8 mouse cellular contexts compared by ENCODE assay signal in the genomic region with DNA sequence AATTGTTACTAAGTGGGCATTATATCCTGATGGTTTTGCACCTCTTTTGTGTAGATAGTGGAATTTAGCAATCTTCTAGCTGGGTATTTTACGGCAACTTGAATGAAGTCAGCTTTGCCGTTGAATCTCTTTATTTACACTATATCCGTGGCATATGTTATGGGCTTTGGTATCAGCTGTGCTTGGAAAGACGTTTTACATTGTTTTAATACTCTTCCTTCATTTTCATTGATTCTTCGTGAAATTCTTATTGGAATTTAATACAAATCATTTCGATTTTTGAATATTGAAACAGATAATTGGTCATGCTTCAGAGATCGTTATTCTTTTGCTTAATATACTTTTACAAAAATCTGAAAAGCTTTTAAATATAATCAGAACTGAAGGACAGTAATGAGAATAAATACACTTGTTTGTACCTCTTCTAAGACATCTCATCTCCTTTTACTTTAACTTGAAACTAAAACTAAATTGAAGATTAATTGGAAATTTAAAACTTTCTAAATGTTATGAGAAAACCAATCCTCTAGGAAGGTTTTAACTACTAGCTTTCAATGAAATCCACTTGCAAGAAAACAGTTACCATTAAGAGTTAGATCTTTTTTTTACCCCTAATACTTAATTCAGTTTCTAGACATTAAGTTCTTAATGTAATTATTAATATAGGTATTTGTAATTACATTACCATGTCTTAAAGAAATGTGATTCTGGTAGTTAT. TPM values are rescaled to one million over a fixed set of nuclear protein-coding genes. Genes with fewer than 3 reads are reported as not detected.
DNase-seq lines count a peak whose midpoint lies in the region; ATAC-seq and TF ChIP-seq lines count a peak whose summit lies in the region.

No protein-coding gene starts in this region.

- TF ChIP-seq EP300 in ES-Bruce4 (IDR thresholded peaks at IDR 0.05; ENCODE audit: insufficient read depth, low read depth, low read length), result no peak
- TF ChIP-seq EP300 in liver, postnatal 0 days (IDR thresholded peaks at IDR 0.05; ENCODE audit: low read depth), result no peak

- H3K4me3 ChIP-seq in heart, embryonic 11.5 days (ENCODE audit: low read depth, low read length), result peak overlapping the region; percentile 89
- peak overlapping the region; percentile 47 for H3K4me3 ChIP-seq in ES-Bruce4 (ENCODE audit: low read depth, low read length)
- H3K4me3 ChIP-seq in forebrain, embryonic 16.5 days (replicated peaks; ENCODE audit: low read length), result peak overlapping the region; percentile 98
- H3K4me3 ChIP-seq in liver, postnatal 0 days (ENCODE audit: low read depth, low read length), result peak overlapping the region; percentile 93

- 0 out of 2 replicates have a peak, but pooled peaks cover 2% of the 10 kb centered on the region for H3K36me3 ChIP-seq in heart, embryonic 11.5 days (ENCODE audit: control insufficient read depth, insufficient read depth, low read length)
- peaks cover 34% of the 10 kb centered on the region for H3K36me3 ChIP-seq in ES-Bruce4 (ENCODE audit: control insufficient read depth, insufficient read depth, low read length, poor library complexity, severe bottlenecking)
- peaks cover 4% of the 10 kb centered on the region; the same call in 1 of the 2 replicates for H3K36me3 ChIP-seq in forebrain, embryonic 16.5 days (ENCODE audit: control insufficient read depth, insufficient read depth)
- H3K36me3 ChIP-seq in liver, postnatal 0 days (replicated peaks; ENCODE audit: insufficient read depth, low read length), result peaks cover 22% of the 10 kb centered on the region

- DNase-seq in heart, postnatal 4 days, result no peak
- no peak for DNase-seq in liver, postnatal 0 days
- DNase-seq in retina, embryonic 14.5 days (ENCODE audit: low spot score), result no peak
- no peak for DNase-seq in urinary bladder, adult 18-20 months (ENCODE audit: low spot score in 2 of 2)
- no peak for DNase-seq in urinary bladder, postnatal 10 days (ENCODE audit: low spot score)

- 0 out of 2 replicates have a peak overlapping the region, but pooled peaks have one; percentile 97 for H3K27ac ChIP-seq in heart, embryonic 11.5 days (ENCODE audit: low read depth, low read length)
- H3K27ac ChIP-seq in ES-Bruce4 (ENCODE audit: insufficient read depth, low read length), result peak overlapping the region; percentile 66; the same call in 1 of the 2 replicates
- no peak overlapping the region for H3K27ac ChIP-seq in forebrain, embryonic 16.5 days (ENCODE audit: low read length)
- no peak overlapping the region for H3K27ac ChIP-seq in liver, postnatal 0 days (ENCODE audit: low read depth)

- H3K9me3 ChIP-seq in heart, embryonic 11.5 days (replicated peaks; ENCODE audit: control insufficient read depth, low read length), result no peaks in the 10 kb centered on the region
- no peaks in the 10 kb centered on the region for H3K9me3 ChIP-seq in ES-Bruce4 (replicated peaks; ENCODE audit: control insufficient read depth, insufficient read depth, low read length, poor library complexity, severe bottlenecking)
- H3K9me3 ChIP-seq in forebrain, embryonic 16.5 days (ENCODE audit: control insufficient read depth, low read length), result no peaks in the 10 kb centered on the region
- no peaks in the 10 kb centered on the region for H3K9me3 ChIP-seq in liver, postnatal 0 days (ENCODE audit: low read length)

- 4% methylated on average over 7 of the region's 7 CpGs for WGBS in heart, embryonic 11.5 days (ENCODE audit: insufficient replicate concordance)
- WGBS in forebrain, embryonic 16.5 days, result 2% methylated on average over 7 of the region's 7 CpGs
- 4% methylated on average over 7 of the region's 7 CpGs for WGBS in liver, postnatal 0 days (ENCODE audit: insufficient replicate concordance)

- H3K9ac ChIP-seq in heart, embryonic 11.5 days (ENCODE audit: low read depth, low read length), result peak overlapping the region; percentile 93
- H3K9ac ChIP-seq in ES-Bruce4 (ENCODE audit: low read depth, poor library complexity, severe bottlenecking), result peak overlapping the region; percentile 99
- peak overlapping the region; percentile 91 for H3K9ac ChIP-seq in forebrain, embryonic 16.5 days (replicated peaks; ENCODE audit: low read depth, low read length)
- peak overlapping the region; percentile 98 for H3K9ac ChIP-seq in liver, postnatal 0 days (replicated peaks)

- no peak for TF ChIP-seq POLR2A in ES-Bruce4 (IDR thresholded peaks at IDR 0.05; ENCODE audit: insufficient read depth, low read length)

- H3K27me3 ChIP-seq in heart, embryonic 11.5 days (ENCODE audit: control insufficient read depth, insufficient read depth, low read length), result no peaks in the 10 kb centered on the region
- no peaks in the 10 kb centered on the region for H3K27me3 ChIP-seq in ES-Bruce4 (ENCODE audit: control insufficient read depth, insufficient read depth, low read length, poor library complexity, severe bottlenecking)
- no peaks in the 10 kb centered on the region for H3K27me3 ChIP-seq in forebrain, embryonic 16.5 days (replicated peaks; ENCODE audit: control insufficient read depth, insufficient read depth, low read length)
- H3K27me3 ChIP-seq in liver, postnatal 0 days (ENCODE audit: insufficient read depth, low read length), result no peaks in the 10 kb centered on the region

- no peak for TF ChIP-seq CTCF in ES-Bruce4 (IDR thresholded peaks at IDR 0.05; ENCODE audit: low read depth, low read length)
- no peak for TF ChIP-seq CTCF in liver, postnatal 0 days (IDR thresholded peaks at IDR 0.05; ENCODE audit: low read depth)

- H3K4me2 ChIP-seq in heart, embryonic 11.5 days, result peak overlapping the region; percentile 65
- H3K4me2 ChIP-seq in forebrain, embryonic 16.5 days (ENCODE audit: low read length), result peak overlapping the region; percentile 79
- H3K4me2 ChIP-seq in liver, postnatal 0 days (ENCODE audit: low read depth, low read length), result peak overlapping the region; percentile 65

- H3K4me1 ChIP-seq in heart, embryonic 11.5 days (ENCODE audit: control insufficient read depth, insufficient read depth, low read length), result no peaks in the 10 kb centered on the region
- H3K4me1 ChIP-seq in ES-Bruce4 (ENCODE audit: control insufficient read depth, insufficient read depth, low read length), result no peaks in the 10 kb centered on the region
- H3K4me1 ChIP-seq in forebrain, embryonic 16.5 days (replicated peaks; ENCODE audit: control insufficient read depth, insufficient read depth, low read length), result peaks cover 7% of the 10 kb centered on the region
- H3K4me1 ChIP-seq in liver, postnatal 0 days (ENCODE audit: insufficient read depth), result no peaks in the 10 kb centered on the region

- ATAC-seq in heart, embryonic 11.5 days (replicated peaks; ENCODE audit: insufficient number of reproducible peaks, low FRiP score, low TSS enrichment), result no peak
- no peak for ATAC-seq in forebrain, embryonic 16.5 days
- ATAC-seq in liver, postnatal 0 days, result no peak

RNA-seq across cellular contexts. Expression of a gene that starts 1.5 kb away (rescaled TPM):
- 16.9 and 22.0 TPM in 2 replicates for polyA plus RNA-seq in heart, embryonic 11.5 days (2014; fragmentation: Nextera tagmentation; extraction: Ambion mirVana)
- 10 to 100 TPM; 53.0 to 58.9 TPM for total RNA-seq in heart, postnatal 4 days (2021)
- 215 and 235 TPM in 2 replicates for polyA plus RNA-seq in ES-Bruce4 (2011; ENCODE audit: insufficient read depth, insufficient read length, low read depth, missing spikeins)
- polyA plus RNA-seq in forebrain, embryonic 16.5 days (2015; fragmentation: Nextera tagmentation; extraction: Ambion mirVana), result 17.5 and 19.2 TPM in 2 replicates
- 10.7 and 11.2 TPM in 2 replicates for polyA plus RNA-seq in liver, postnatal 0 days (2015; fragmentation: Nextera tagmentation; extraction: Ambion mirVana)

RNA-seq across cellular contexts. Expression of a gene that starts 32.2 kb away (rescaled TPM):
- 47.3 and 52.8 TPM in 2 replicates for polyA plus RNA-seq in heart, embryonic 11.5 days (2014; fragmentation: Nextera tagmentation; extraction: Ambion mirVana)
- total RNA-seq in heart, postnatal 4 days (2021), result 10 to 100 TPM; 29.4 to 29.5 TPM
- 108 and 117 TPM in 2 replicates for polyA plus RNA-seq in ES-Bruce4 (2011; ENCODE audit: insufficient read depth, insufficient read length, low read depth, missing spikeins)
- polyA plus RNA-seq in forebrain, embryonic 16.5 days (2015; fragmentation: Nextera tagmentation; extraction: Ambion mirVana), result 49.8 and 57.3 TPM in 2 replicates
- polyA plus RNA-seq in liver, postnatal 0 days (2015; fragmentation: Nextera tagmentation; extraction: Ambion mirVana), result 15.1 and 15.9 TPM in 2 replicates

Comparison
In these comparisons a context has a peak if more than half of its experiments do, and no peak if none do; other contexts are left out.
1. H3K27ac ChIP-seq: peak in heart, embryonic 11.5 days (single experiment) and ES-Bruce4 (single experiment); none in forebrain, embryonic 16.5 days (single experiment) and liver, postnatal 0 days (single experiment).
2. H3K4me3 ChIP-seq: peak in every context shown above with its lines; median percentile 98 in forebrain, embryonic 16.5 days; 93 in liver, postnatal 0 days; 89 in heart, embryonic 11.5 days; 47 in ES-Bruce4.
3. Peak in every context shown above with its lines, with median percentiles within 50 percentile points of each other: H3K4me2 ChIP-seq and H3K9ac ChIP-seq.